Mouse (Mus musculus) neural tube, embryonic 14.5 days (tissue): ENCODE measurements around the gene Ctla4. TPM values are rescaled to one million over a fixed set of nuclear protein-coding genes. Genes with fewer than 3 reads are reported as not detected.

ENCODE experiments used
- ATAC-seq: fragments of 200-750 bp; cut with Nextera tagmentation; 2 replicates; pipeline ENCODE4 v1.8.0; 2017; ENCODE audit warnings: low read depth, mild to moderate bottlenecking, moderate TSS enrichment, moderate library complexity
- H3K27ac ChIP-seq: fragments of 300-500 bp; sonication (generic); 2 replicates; pipeline ENCODE4 v1.5.1; 2014; ENCODE audit warnings: low read depth, mild to moderate bottlenecking, control low read depth, low read length, moderate library complexity, mixed read lengths
- H3K27me3 ChIP-seq: fragments of 300-500 bp; sonication (generic); 2 replicates; pipeline ENCODE4 v1.6.1; 2014; ENCODE audit warnings: low read length; ENCODE audit not compliant: control insufficient read depth, insufficient read depth
- H3K36me3 ChIP-seq: fragments of 300-500 bp; sonication (generic); 2 replicates; pipeline ENCODE4 v1.6.1; 2014; ENCODE audit warnings: low read length, mixed read lengths; ENCODE audit not compliant: control insufficient read depth, insufficient read depth
- H3K4me1 ChIP-seq: fragments of 300-500 bp; sonication (generic); 2 replicates; pipeline ENCODE4 v1.6.1; 2014; ENCODE audit warnings: low read length; ENCODE audit not compliant: control insufficient read depth, insufficient read depth
- H3K4me2 ChIP-seq: fragments of 300-500 bp; sonication (generic); 2 replicates; pipeline ENCODE4 v1.6.1; 2014; ENCODE audit warnings: mild to moderate bottlenecking, low read depth, low read length, control low read depth
- H3K4me3 ChIP-seq: fragments of 300-500 bp; sonication (generic); 2 replicates; pipeline ENCODE4 v1.5.1; 2014; ENCODE audit warnings: low read depth, low read length, control low read depth, mixed read lengths
- H3K9ac ChIP-seq: fragments of 300-500 bp; sonication (generic); replicated peaks from 2 replicates; pipeline ENCODE4 v1.6.1; 2014; ENCODE audit warnings: low read depth, mild to moderate bottlenecking, control low read depth, low read length, mixed read lengths
- H3K9me3 ChIP-seq: fragments of 300-500 bp; sonication (generic); 2 replicates; pipeline ENCODE4 v1.6.1; 2016; ENCODE audit warnings: low read length; ENCODE audit not compliant: control insufficient read depth
- WGBS: fragments of 180-500 bp; shearing (Covaris S2); extraction: QIAGEN DNeasy Blood & Tissue Kit; methylation state at CpG from one replicate; pipeline ENCODE4 v1.1.7; 2014; 5-methylcytosine and 5-hydroxymethylcytosine counted together
- polyA plus RNA-seq: library from polyadenylated mRNA; unstranded; fragments of >200 nt; fragmentation: Nextera tagmentation; extraction: Ambion mirVana; gene quantifications from 2 replicates; pipeline ENCODE4 v1.2.1, GENCODE M21; 2014

The Ctla4 gene
- polyA plus RNA-seq, 1 experiment from 2014 or later, result not detected

- 88% methylated on average over 3 of the region's 3 CpGs for WGBS
- Histone ChIP-seq H3K9me3 (no peaks in the 10 kb centered on the region), H3K36me3 (no peaks in the 10 kb centered on the region), H3K9ac (no peak overlapping the region), H3K4me1 (no peaks in the 10 kb centered on the region), H3K27ac (no peak overlapping the region), H3K4me3 (no peak overlapping the region), H3K4me2 (no peak overlapping the region), H3K27me3 (no peaks in the 10 kb centered on the region)
- no peak for ATAC-seq
These were observed 20.7 kb downstream of the Ctla4 start for GRCm38 (mm10) chr1:60907466-60907865.

GRCm38 (mm10) chr1:60908751-60909161, 22.0 kb downstream of the Ctla4 start:
- H3K36me3 ChIP-seq, result no peaks in the 10 kb centered on the region
- no peaks in the 10 kb centered on the region for H3K9me3 ChIP-seq
- H3K4me1 ChIP-seq, result no peaks in the 10 kb centered on the region
- no peak overlapping the region for H3K9ac ChIP-seq
- no peak overlapping the region for H3K27ac ChIP-seq
- no peak overlapping the region for H3K4me2 ChIP-seq
- no peak for ATAC-seq
- no peak overlapping the region for H3K4me3 ChIP-seq
- H3K27me3 ChIP-seq, result no peaks in the 10 kb centered on the region
- 91% methylated on average over 9 of the region's 9 CpGs for WGBS

- no peaks in the 10 kb centered on the region for H3K27me3 ChIP-seq
- H3K27ac ChIP-seq, result no peak overlapping the region
- no peak overlapping the region for H3K4me2 ChIP-seq
- no peaks in the 10 kb centered on the region for H3K4me1 ChIP-seq
- no peak for ATAC-seq
- no peaks in the 10 kb centered on the region for H3K9me3 ChIP-seq
- no peak overlapping the region for H3K4me3 ChIP-seq
- H3K9ac ChIP-seq, result no peak overlapping the region
- 54% methylated on average over 1 of the region's 1 CpGs for WGBS
- H3K36me3 ChIP-seq, result no peaks in the 10 kb centered on the region
These were observed 22.9 kb downstream of the Ctla4 start for GRCm38 (mm10) chr1:60909746-60910145.

- no peak overlapping the region for H3K4me3 ChIP-seq
- H3K27me3 ChIP-seq, result no peaks in the 10 kb centered on the region
- H3K4me2 ChIP-seq, result no peak overlapping the region
- no peak for ATAC-seq
- no peak overlapping the region for H3K9ac ChIP-seq
- H3K9me3 ChIP-seq, result no peaks in the 10 kb centered on the region
- H3K4me1 ChIP-seq, result no peaks in the 10 kb centered on the region
- 33% methylated on average over 1 of the region's 1 CpGs for WGBS
- no peaks in the 10 kb centered on the region for H3K36me3 ChIP-seq
- H3K27ac ChIP-seq, result no peak overlapping the region
These were observed 24.0 kb downstream of the Ctla4 start for GRCm38 (mm10) chr1:60910796-60911195.

DNA sequence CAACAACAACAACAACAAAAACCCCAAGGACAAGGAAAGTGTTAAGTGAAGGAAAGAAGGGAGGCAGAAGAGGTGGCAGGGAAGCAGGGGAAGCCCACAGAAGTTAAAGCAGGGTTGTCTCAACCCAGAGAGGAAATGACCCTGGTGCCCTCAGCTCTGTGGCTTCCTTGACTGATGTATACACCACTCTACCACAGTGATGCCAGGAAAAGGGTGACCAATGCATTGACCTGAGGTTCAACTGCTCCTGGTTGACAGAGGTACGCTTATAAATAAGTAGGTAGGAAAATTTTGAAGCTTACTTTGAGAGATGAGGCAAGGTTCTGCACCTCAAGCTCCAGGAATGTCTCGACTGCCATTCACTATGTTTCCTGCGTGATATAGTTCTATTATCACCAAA, 24.8 kb downstream of the Ctla4 start:
- Histone ChIP-seq H3K4me2 (no peak overlapping the region), H3K27me3 (no peaks in the 10 kb centered on the region), H3K9me3 (no peaks in the 10 kb centered on the region), H3K36me3 (no peaks in the 10 kb centered on the region), H3K9ac (no peak overlapping the region), H3K4me3 (no peak overlapping the region), H3K4me1 (no peaks in the 10 kb centered on the region), H3K27ac (no peak overlapping the region)
- no peak for ATAC-seq
- whole genome bisulfite sequencing, result 92% methylated on average over 3 of the region's 3 CpGs

DNA sequence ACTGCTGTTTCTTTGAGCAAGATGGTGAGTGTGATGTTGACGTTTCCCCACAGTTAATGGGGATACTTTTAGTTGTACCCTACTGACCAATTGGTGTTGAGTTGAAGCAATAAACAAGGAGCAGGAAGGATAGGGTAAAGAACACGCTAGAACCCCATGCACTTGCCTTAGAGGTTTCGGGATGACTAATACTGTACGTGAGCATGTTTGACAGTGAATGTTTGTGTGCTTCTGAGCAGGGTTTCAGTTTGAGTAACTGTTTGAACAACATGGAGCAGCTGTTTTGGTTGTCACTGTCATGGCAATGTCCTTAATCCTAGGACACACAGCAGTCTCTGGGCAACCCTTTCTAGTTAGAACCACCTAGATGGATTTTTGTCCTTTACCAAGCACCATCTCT, 26.5 kb downstream of the Ctla4 start:
- no peak overlapping the region for H3K4me2 ChIP-seq
- H3K4me3 ChIP-seq, result no peak overlapping the region
- no peak overlapping the region for H3K9ac ChIP-seq
- H3K36me3 ChIP-seq, result no peaks in the 10 kb centered on the region
- no peaks in the 10 kb centered on the region for H3K4me1 ChIP-seq
- no peaks in the 10 kb centered on the region for H3K27me3 ChIP-seq
- ATAC-seq, result no peak
- 91% methylated on average over 4 of the region's 4 CpGs for WGBS
- H3K9me3 ChIP-seq, result no peaks in the 10 kb centered on the region
- no peak overlapping the region for H3K27ac ChIP-seq

GRCm38 (mm10) chr1:60916281-60916781, 29.5 kb downstream of the Ctla4 start:
- Histone ChIP-seq H3K4me2 (no peak overlapping the region), H3K4me1 (no peaks in the 10 kb centered on the region), H3K36me3 (no peaks in the 10 kb centered on the region), H3K27me3 (no peaks in the 10 kb centered on the region), H3K9ac (no peak overlapping the region), H3K4me3 (no peak overlapping the region), H3K9me3 (no peaks in the 10 kb centered on the region), H3K27ac (no peak overlapping the region)
- ATAC-seq, result no peak
- 72% methylated on average over 10 of the region's 10 CpGs for WGBS

- no peak overlapping the region for H3K9ac ChIP-seq
- no peak overlapping the region for H3K27ac ChIP-seq
- H3K9me3 ChIP-seq, result no peaks in the 10 kb centered on the region
- H3K4me3 ChIP-seq, result no peak overlapping the region
- no peaks in the 10 kb centered on the region for H3K27me3 ChIP-seq
- no peaks in the 10 kb centered on the region for H3K36me3 ChIP-seq
- 71% methylated on average over 24 of the region's 24 CpGs for WGBS
- no peaks in the 10 kb centered on the region for H3K4me1 ChIP-seq
- no peak overlapping the region for H3K4me2 ChIP-seq
- ATAC-seq, result peak; percentile 34; the same call in 1 of the 2 replicates
These were observed 33.9 kb downstream of the Ctla4 start for GRCm38 (mm10) chr1:60920493-60921355.

GRCm38 (mm10) chr1:60929036-60929435, 42.2 kb downstream of the Ctla4 start:
- H3K27ac ChIP-seq, result no peak overlapping the region
- no peak overlapping the region for H3K4me3 ChIP-seq
- no peak overlapping the region for H3K4me2 ChIP-seq
- no peak overlapping the region for H3K9ac ChIP-seq
- no peaks in the 10 kb centered on the region for H3K36me3 ChIP-seq
- no peak for ATAC-seq
- no peaks in the 10 kb centered on the region for H3K4me1 ChIP-seq
- H3K9me3 ChIP-seq, result no peaks in the 10 kb centered on the region
- no peaks in the 10 kb centered on the region for H3K27me3 ChIP-seq
- 95% methylated on average over 3 of the region's 3 CpGs for WGBS
